Mouse (Mus musculus) lung, postnatal 0 days (tissue): ENCODE data around the gene Creld2. TPM values are rescaled to one million over a fixed set of nuclear protein-coding genes. Genes with fewer than 3 reads are reported as not detected.

Experiments used
- ATAC-seq: fragments of 200-750 bp; cut with Nextera tagmentation; 2 replicates; pipeline ENCODE4 v1.8.0; 2017; ENCODE audit warnings: moderate library complexity
- DNase-seq: peaks from one replicate; pipeline ENCODE4 v3.0.0-alpha.2; 2016; ENCODE audit warnings: low spot score
- H3K27ac ChIP-seq: fragments of 300-500 bp; sonication (generic); 2 replicates; pipeline ENCODE4 v1.5.1; 2014; ENCODE audit warnings: antibody characterized with exemption, mild to moderate bottlenecking, low read length, mixed read lengths
- H3K27me3 ChIP-seq: fragments of 300-500 bp; sonication (generic); replicated peaks from 2 replicates; pipeline ENCODE4 v1.6.1; 2014; ENCODE audit warnings: low read length, mixed read lengths; ENCODE audit not compliant: insufficient read depth
- H3K36me3 ChIP-seq: fragments of 300-500 bp; sonication (generic); 2 replicates; pipeline ENCODE4 v1.6.1; 2014; ENCODE audit warnings: low read length, mixed read lengths; ENCODE audit not compliant: insufficient read depth
- H3K4me1 ChIP-seq: fragments of 300-500 bp; sonication (generic); 2 replicates; pipeline ENCODE4 v1.6.1; 2014; ENCODE audit warnings: antibody characterized with exemption, low read depth, low read length, mixed read lengths; ENCODE audit not compliant: insufficient read depth
- H3K4me2 ChIP-seq: fragments of 300-500 bp; sonication (generic); replicated peaks from 2 replicates; pipeline ENCODE4 v1.6.1; 2014; ENCODE audit warnings: low read depth, mild to moderate bottlenecking, low read length, moderate library complexity, mixed read lengths
- H3K4me3 ChIP-seq: fragments of 300-500 bp; sonication (generic); 2 replicates; pipeline ENCODE4 v1.5.1; 2014; ENCODE audit warnings: low read depth, low read length
- H3K9ac ChIP-seq: fragments of 300-500 bp; sonication (generic); replicated peaks from 2 replicates; pipeline ENCODE4 v1.6.1; 2014; ENCODE audit warnings: low read depth, mild to moderate bottlenecking
- H3K9me3 ChIP-seq: fragments of 300-500 bp; sonication (generic); 2 replicates; pipeline ENCODE4 v1.6.1; 2016; ENCODE audit warnings: low read length, mixed read lengths
- CTCF ChIP-seq: IDR thresholded peaks from 2 replicates; pipeline ENCODE4 v1.5.1; 2016; ENCODE audit warnings: antibody characterized with exemption, mild to moderate bottlenecking
- EP300 ChIP-seq: IDR thresholded peaks from 2 replicates; pipeline ENCODE4 v1.6.1; 2016; ENCODE audit warnings: antibody characterized with exemption, mild to moderate bottlenecking, control low read depth
- WGBS: fragments of 180-500 bp; shearing (Covaris S2); extraction: QIAGEN DNeasy Blood & Tissue Kit; methylation state at CpG from one replicate; pipeline ENCODE4 v1.1.7; 2014; 5-methylcytosine and 5-hydroxymethylcytosine counted together
- polyA plus RNA-seq: library from polyadenylated mRNA; unstranded; fragments of >200 nt; fragmentation: Nextera tagmentation; extraction: Ambion mirVana; gene quantifications from 2 replicates; pipeline ENCODE4 v1.2.1, GENCODE M21; 2015

Creld2 gene
- polyA plus RNA-seq, 1 experiment from 2014 or later: 62.6 TPM

GRCm38 (mm10) chr15:88854119-88854968 is 34.9 kb downstream of the Creld2 start:
- no peak overlapping the region for H3K4me2 ChIP-seq
- TF ChIP-seq CTCF (no peak), EP300 (no peak)
- H3K9ac ChIP-seq: no peak overlapping the region
- no peaks in the 10 kb centered on the region for H3K27me3 ChIP-seq
- H3K36me3 ChIP-seq: no peaks in the 10 kb centered on the region
- H3K4me3 ChIP-seq: no peak overlapping the region
- 27% methylated on average over 6 of the region's 6 CpGs for WGBS
- H3K27ac ChIP-seq: peak overlapping the region; percentile 82
- DNase-seq (peak; percentile 66), ATAC-seq (no peak)
- H3K4me1 ChIP-seq: peaks cover 35% of the 10 kb centered on the region
- H3K9me3 ChIP-seq: no peaks in the 10 kb centered on the region

- Histone ChIP-seq H3K27ac (peak overlapping the region; percentile 82), H3K4me2 (no peak overlapping the region), H3K4me3 (no peak overlapping the region), H3K9me3 (no peaks in the 10 kb centered on the region), H3K27me3 (no peaks in the 10 kb centered on the region), H3K4me1 (peaks cover 29% of the 10 kb centered on the region), H3K36me3 (no peaks in the 10 kb centered on the region), H3K9ac (no peak overlapping the region)
- DNase-seq (peak; percentile 72), ATAC-seq (peak; percentile 6)
- TF ChIP-seq EP300 (peak; percentile 28; the same call in 1 of the 2 replicates), CTCF (no peak)
- 49% methylated on average over 15 of the region's 15 CpGs for WGBS
Observed at GRCm38 (mm10) chr15:88854969-88855830, 35.8 kb downstream of the Creld2 start.

GRCm38 (mm10) chr15:88855896-88856417 is 36.5 kb downstream of the Creld2 start:
- ATAC-seq (no peak), DNase-seq (no peak)
- TF ChIP-seq EP300: no peak
- no peak for TF ChIP-seq CTCF
- H3K36me3 ChIP-seq: no peaks in the 10 kb centered on the region
- 56% methylated on average over 6 of the region's 6 CpGs for WGBS
- H3K4me1 ChIP-seq: peaks cover 22% of the 10 kb centered on the region
- no peak overlapping the region for H3K4me3 ChIP-seq
- no peak overlapping the region for H3K9ac ChIP-seq
- H3K9me3 ChIP-seq: no peaks in the 10 kb centered on the region
- H3K27me3 ChIP-seq: no peaks in the 10 kb centered on the region
- H3K27ac ChIP-seq: peak overlapping the region; percentile 82
- no peak overlapping the region for H3K4me2 ChIP-seq

- H3K4me1 ChIP-seq: peaks cover 24% of the 10 kb centered on the region
- no peak overlapping the region for H3K9ac ChIP-seq
- H3K27ac ChIP-seq: no peak overlapping the region
- no peak overlapping the region for H3K4me3 ChIP-seq
- TF ChIP-seq EP300 (no peak), CTCF (no peak)
- DNase-seq: no peak
- ATAC-seq: no peak
- H3K27me3 ChIP-seq: no peaks in the 10 kb centered on the region
- H3K36me3 ChIP-seq: no peaks in the 10 kb centered on the region
- H3K9me3 ChIP-seq: no peaks in the 10 kb centered on the region
- WGBS: 85% methylated on average over 5 of the region's 5 CpGs
- H3K4me2 ChIP-seq: no peak overlapping the region
Observed at GRCm38 (mm10) chr15:88856613-88857012, 37.2 kb downstream of the Creld2 start.

GRCm38 (mm10) chr15:88857361-88857760 is 37.9 kb downstream of the Creld2 start:
- WGBS: 93% methylated on average over 7 of the region's 7 CpGs
- Histone ChIP-seq H3K9me3 (no peaks in the 10 kb centered on the region), H3K27ac (no peak overlapping the region), H3K4me1 (peaks cover 25% of the 10 kb centered on the region), H3K27me3 (no peaks in the 10 kb centered on the region), H3K4me3 (no peak overlapping the region), H3K4me2 (no peak overlapping the region), H3K9ac (no peak overlapping the region), H3K36me3 (no peaks in the 10 kb centered on the region)
- DNase-seq: no peak
- no peak for ATAC-seq
- TF ChIP-seq EP300: no peak
- no peak for TF ChIP-seq CTCF

- no peak overlapping the region for H3K4me3 ChIP-seq
- no peaks in the 10 kb centered on the region for H3K36me3 ChIP-seq
- peak overlapping the region; percentile 54 for H3K27ac ChIP-seq
- ATAC-seq: no peak
- no peaks in the 10 kb centered on the region for H3K9me3 ChIP-seq
- TF ChIP-seq EP300: no peak
- no peak for TF ChIP-seq CTCF
- H3K4me2 ChIP-seq: no peak overlapping the region
- WGBS: 51% methylated on average over 3 of the region's 3 CpGs
- H3K9ac ChIP-seq: no peak overlapping the region
- no peaks in the 10 kb centered on the region for H3K27me3 ChIP-seq
- H3K4me1 ChIP-seq: peaks cover 22% of the 10 kb centered on the region
- DNase-seq: peak; percentile 51
Observed at GRCm38 (mm10) chr15:88858141-88858541, 38.7 kb downstream of the Creld2 start.
